Mouse (Mus musculus) ES-E14 (cell line): Measurements from ENCODE around the gene Crip2.

Source experiments
- CHD2 ChIP-seq: IDR thresholded peaks from 2 replicates; pipeline ENCODE4 v1.6.1; 2014; ENCODE audit warnings: mild to moderate bottlenecking, low read depth, low read length, inconsistent platforms
- MAFK ChIP-seq: IDR thresholded peaks from 2 replicates; pipeline ENCODE4 v1.6.1; 2014; ENCODE audit warnings: mild to moderate bottlenecking, low read depth, low read length, inconsistent platforms; ENCODE audit not compliant: insufficient read depth

GRCm38 (mm10) chr12:113139908-113140615 lies at the start of gene Crip2:
- no peak for TF ChIP-seq CHD2
- no peak for TF ChIP-seq MAFK
